Mouse (Mus musculus) spleen, postnatal 36 days (tissue): ENCODE measurements around the gene Nckap1.
A peak's percentile ranks its signal among the peaks of the same experiment; 100 is the strongest.

Experiments used
- DNase-seq, 2 experiments: peaks; one replicate each; pipeline ENCODE4 v3.0.0; 2022; ENCODE audit warnings: low spot score in 2 of 2, mixed read lengths in 1 of 2

The Nckap1 gene

GRCm38 (mm10) chr2:80581043-80581711 is at the start of gene Nckap1:
Gene Nckap1, minus strand, starts transcription at chr2:80581380.
- DNase-seq, result peak; percentile 63 to 66

DNA sequence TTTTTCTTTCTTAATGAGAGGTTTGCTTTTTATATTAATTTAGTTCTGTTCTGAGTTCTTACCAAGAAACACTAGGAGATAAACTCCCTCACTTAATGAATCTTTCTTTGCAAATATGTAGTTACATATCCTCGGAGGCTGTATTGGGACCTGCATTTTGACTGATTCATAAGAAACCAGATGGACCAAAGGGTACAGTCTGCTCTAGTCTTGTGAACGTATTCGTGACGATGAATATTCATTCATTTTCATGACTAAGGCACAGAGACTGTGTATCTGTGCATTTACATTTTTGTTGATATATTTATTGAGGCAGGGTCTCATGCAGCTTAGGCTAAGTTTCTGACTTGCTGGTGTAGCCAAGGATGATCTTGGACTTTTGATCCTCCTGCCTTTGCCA is 43.3 kb upstream of the Nckap1 start:
- no peak for DNase-seq

DNA sequence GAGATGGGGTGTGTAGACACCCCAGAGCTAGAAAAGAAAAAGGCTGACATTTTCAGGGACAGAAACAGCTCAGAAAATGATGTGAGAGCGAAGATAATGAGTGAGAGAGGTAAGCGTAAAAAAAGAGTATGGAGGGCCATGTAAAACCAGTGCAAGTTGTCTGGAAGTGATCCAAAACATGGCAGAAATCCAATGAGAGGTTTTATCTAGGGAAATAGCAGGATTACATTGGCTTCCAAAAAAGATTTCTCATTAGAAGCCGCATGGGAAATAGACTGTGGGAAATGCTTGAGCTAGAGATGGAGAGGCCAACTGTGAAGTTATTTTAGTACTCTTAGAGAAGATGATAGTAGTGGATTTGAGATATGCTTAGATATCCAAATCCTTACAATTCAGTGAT is 40.7 kb upstream of the Nckap1 start:
- DNase-seq, result no peak

DNA sequence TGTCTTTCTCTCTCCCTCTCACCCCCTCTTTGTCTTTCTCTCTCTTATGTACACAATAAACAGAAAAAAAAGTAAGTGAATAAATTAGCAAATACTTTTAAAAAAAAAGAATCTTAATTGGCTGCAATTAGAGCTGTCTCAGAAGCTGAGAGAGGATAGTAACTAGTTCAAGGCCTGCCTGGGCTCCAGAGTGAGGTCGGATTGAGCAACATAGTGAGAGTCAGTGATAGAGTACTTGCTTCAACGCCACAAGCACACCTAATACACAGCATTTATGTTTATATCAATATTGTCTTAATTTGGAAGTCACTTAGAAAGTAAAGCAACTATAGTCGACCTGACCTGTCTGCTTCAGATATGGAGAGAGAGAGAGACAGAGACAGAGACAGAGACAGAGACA is 37.8 kb upstream of the Nckap1 start:
- no peak for DNase-seq

GRCm38 (mm10) chr2:80616854-80617737 is 35.9 kb upstream of the Nckap1 start, which contains the start of the genes Dusp19 and Nup35:
Gene Dusp19, plus strand, starts transcription at chr2:80617045.
Gene Nup35, plus strand, starts transcription at chr2:80617236.
- DNase-seq, result peak; percentile 91 to 92

- DNase-seq, result no peak
These were observed 31.6 kb upstream of the Nckap1 start for GRCm38 (mm10) chr2:80612796-80613195.

DNA sequence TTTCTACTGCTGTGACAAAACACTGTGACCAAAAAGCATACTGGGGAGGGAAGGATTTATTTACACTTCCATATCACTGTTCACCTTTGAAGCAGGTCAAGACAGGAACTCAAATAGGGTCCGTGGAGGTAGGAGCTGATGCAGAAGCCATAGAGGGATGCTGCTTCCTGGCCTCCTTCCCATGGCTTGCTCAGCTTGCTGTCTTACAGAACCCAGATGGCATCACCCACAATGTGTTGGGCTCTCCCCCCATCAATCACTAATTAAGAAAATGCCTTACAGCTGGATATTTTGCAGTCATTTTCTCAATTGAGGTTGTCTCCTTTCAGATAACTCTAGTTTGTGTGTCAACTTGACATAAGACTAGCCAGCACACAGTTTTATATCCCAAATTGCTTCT is 31.1 kb upstream of the Nckap1 start:
- DNase-seq, result no peak

- DNase-seq, result no peak
These were observed 22.7 kb upstream of the Nckap1 start for GRCm38 (mm10) chr2:80603771-80604426.

DNA sequence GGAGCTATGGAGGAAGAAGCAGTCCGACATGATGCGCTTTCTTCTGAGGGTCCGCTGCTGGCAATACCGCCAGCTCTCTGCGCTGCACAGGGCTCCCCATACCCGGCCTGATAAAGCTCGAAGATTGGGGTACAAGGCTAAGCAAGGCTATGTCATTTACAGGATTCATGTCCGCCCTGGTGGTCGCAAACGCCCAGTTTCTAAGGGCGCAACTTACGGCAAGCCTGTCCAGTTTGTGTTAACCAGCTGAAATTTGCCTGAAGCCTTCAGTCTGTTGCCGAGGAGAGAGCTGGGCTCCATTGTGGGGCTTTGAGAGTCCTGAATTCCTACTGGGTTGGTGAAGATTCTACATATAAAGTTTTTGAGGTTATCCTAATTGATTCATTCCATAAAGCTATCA is 21.6 kb upstream of the Nckap1 start:
- DNase-seq, result no peak

DNA sequence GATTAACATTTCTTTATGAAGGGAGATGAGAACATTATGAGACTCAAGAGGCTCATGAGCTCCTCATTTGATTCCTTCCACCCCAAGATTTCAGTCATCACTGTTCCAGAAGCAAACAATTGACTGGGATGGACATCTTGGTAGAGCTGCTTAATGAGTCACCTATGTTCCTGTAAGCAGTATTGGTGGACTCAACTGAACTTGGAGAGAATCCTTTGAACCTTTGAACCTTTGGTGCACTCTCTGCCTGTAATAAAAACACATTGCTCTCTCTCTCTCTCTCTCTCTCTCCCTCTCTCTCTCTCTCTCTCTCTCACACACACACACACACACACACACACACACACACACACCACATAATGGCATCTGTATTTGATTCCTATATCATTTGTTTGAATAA is 19.4 kb upstream of the Nckap1 start:
- no peak for DNase-seq

DNA sequence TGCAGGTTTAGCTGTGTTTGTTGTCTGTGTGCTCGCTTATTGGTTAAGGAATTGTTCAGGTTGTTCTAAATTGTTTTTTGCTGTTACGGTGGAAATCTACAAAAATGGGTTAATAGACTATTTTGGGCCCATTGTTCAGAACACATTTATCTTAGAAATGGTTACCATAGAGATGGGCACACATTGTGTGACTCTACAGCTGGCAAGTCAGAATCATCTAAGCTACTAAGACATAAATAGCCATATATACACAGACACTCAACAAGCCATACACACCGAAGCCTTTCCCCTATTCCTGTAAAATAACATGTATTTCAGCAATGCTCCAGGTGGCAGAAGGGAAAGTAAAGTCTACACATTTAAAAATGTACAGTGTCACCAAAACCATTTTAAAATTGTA is 18.7 kb upstream of the Nckap1 start:
- DNase-seq, result no peak

DNA sequence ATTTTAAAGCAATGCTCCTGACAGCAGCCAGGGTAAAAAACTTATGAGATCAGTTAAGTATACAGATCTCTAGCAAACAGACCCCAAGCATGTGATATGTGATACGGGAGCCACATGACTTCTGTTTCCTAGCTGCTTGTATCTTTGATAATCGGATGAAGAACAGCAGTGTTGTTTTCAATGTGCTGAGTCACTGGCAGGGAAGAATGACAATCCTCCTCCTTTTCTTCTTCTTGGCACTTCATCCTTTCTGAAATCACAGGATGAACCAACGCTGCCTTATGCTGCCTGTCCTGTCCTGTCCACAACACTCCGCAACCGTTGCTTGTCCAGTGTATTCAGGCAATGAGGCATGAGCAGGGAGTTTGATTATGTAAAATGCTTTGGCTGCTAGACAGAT is 15.8 kb upstream of the Nckap1 start:
- DNase-seq, result no peak

DNA sequence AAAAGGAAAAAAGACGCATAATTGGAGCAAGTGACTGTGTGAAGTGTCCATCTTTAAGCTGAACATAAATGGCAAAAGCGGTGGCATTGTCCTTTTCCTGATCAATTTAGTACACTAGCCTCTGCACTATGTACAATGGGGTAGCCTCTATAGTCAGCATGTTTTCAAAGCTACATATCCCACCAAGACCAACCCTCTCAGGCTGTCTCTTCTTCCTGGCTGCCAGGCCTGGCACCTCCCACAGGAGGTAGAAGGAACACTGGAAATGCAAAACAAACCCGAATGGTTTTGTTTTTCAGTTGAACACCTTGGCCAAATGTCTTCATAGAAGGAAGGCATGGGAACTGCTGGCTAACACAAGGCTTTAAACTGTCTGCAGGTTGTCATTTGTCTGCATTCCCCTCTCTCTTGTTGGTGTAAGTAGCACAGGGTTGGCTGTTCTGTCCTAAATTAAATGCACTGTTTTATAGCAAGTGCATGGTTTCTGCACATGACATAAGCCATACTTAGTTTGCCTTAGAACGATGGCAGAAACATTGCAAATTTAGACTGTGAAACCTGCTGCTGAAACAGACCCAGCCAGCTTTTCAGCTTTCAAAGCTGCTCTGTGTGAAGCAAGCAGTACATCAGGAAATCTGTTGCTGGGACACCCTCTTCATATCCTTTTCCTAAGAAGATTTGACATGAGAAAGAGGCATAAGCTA is 13.2 kb upstream of the Nckap1 start:
- no peak for DNase-seq

DNA sequence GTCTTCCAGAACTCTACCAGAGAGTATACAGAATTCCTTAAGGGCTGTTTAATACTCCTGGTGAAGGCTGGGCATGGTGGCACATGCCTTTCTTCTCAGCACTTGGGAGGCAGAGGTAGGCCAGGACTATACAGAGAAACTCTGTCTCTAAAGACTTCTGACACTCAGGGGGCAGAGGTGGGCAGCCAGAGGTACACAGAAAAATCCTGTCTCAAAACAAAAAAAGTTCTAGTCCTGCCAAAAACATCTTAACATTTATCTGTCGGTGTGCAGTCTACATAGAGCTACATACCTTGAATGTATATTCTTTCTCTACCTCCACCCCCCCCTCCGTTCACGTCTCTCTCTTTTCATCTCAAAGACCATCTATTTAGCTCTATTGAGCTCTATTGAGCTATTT is 1.2 kb upstream of the Nckap1 start:
- no peak for DNase-seq

- DNase-seq, result no peak
These were observed 744 bp downstream of the Nckap1 start for GRCm38 (mm10) chr2:80580311-80580961.

DNA sequence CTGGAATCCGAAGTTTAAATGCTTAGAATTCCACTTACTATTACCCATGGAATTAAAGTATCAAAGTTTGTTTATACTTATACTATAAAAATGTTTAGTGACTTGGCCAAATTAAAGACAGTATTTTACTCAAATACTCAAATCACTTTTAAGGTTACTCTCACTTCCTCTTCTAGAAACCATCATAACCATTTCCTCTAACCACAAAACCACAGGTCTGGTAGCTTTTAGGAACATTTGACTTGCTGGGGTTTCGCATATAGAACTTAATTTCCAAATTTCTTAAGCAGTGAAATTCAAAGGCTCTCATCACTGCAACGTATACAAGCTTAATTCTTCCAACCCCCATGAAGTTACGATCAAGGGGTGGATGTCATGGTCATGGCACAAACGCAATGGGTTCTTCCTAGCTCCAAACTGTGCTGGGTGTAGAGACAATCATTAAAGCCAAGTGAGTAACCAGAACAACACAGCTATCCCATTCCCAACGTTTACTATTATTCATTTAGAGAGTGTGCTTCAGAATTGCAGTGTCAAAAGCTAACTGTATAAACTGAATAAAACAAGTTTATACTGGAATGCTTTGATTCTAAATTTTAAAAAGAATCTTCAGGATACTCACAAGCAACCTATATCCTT is 1.8 kb downstream of the Nckap1 start:
- DNase-seq, result peak; percentile 51 to 61

DNA sequence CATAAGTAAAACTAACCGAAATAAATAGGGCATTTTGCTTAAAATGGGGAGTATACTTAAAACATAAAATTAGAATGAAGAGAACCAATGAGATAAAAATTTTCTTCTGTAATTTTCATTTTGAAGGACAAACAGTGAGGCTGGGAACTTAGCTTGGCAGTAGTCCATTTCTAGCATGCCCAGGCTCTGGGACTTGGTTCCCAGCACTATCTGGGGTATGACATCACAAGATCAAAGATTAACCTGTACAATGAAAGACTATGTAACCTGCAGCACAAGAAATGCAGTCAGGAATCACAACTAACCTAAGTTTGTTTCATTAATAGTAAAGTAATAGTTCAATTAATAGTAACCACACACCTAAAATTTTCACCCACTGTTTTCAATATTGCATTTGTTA is 3.9 kb downstream of the Nckap1 start:
- DNase-seq, result no peak

- no peak for DNase-seq
These were observed 10.5 kb downstream of the Nckap1 start for GRCm38 (mm10) chr2:80570656-80571055.

- DNase-seq, result no peak
These were observed 13.8 kb downstream of the Nckap1 start for GRCm38 (mm10) chr2:80567411-80567810.

DNA sequence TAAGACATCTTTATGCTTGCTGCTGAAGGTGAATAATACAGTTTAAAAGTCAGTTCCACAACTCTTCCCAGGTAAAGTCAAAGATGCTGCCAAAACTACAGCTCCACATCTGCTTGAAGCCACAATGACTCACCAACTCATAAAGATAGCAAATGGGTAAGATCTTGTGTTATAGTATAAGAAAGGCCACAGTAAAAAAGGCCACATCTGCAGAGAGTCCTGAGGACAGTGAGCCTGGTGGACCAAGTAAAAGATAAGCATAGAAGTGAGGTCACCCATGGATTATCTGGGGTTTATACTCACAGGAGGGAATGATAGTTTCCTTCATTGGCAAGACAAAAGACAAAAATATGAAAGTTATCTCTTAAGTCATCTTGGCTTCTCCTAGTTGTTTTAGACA is 18.9 kb downstream of the Nckap1 start:
- DNase-seq, result no peak

- DNase-seq, result no peak
These were observed 19.7 kb downstream of the Nckap1 start for GRCm38 (mm10) chr2:80561478-80561877.
